In the genomic region with DNA sequence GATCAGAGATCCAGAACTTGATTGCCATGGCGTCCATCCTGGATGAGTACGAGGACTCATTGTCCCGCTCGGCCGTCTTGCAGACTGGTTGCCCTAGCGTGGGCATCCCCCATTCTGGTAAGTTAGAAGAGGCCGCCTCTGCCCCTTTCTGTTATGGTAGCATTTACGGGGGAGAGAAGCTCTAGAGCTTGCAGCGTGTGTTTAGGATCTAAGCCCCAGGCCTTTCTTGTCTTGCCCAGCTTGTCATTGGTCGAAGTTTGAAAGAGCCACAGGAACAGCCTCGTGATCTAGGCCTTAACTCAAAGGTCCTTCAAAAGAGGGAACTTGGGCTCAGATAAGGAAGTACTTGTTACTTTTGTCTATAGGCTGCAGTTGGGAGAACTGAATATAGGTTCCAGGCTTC, we compare ENCODE assay signal across 8 mouse cellular contexts. TPM values are rescaled to one million over a fixed set of nuclear protein-coding genes. Genes with fewer than 3 reads are reported as not detected.
DNase-seq lines count a peak whose midpoint lies in the region; ATAC-seq and TF ChIP-seq lines count a peak whose summit lies in the region.

No protein-coding gene starts in this region.

- DNase-seq in testis, postnatal 14 days (ENCODE audit: low spot score), result no peak
- no peak for DNase-seq in intestine, embryonic 14.5 days (ENCODE audit: low spot score)
- DNase-seq in T-cell, adult 2 months (ENCODE audit: low spot score), result no peak
- no peak for DNase-seq in frontal cortex, postnatal 10 days (ENCODE audit: low spot score in 2 of 2)
- DNase-seq in cerebellum, adult 11 months, result no peak

- H3K4me3 ChIP-seq in testis, adult 2 months (ENCODE audit: control insufficient read depth, low read depth, low read length), result peak overlapping the region; percentile 97
- H3K4me3 ChIP-seq in intestine, embryonic 14.5 days (ENCODE audit: low read depth, low read length), result peak overlapping the region; percentile 87
- H3K4me3 ChIP-seq in midbrain, embryonic 13.5 days (replicated peaks), result peak overlapping the region; percentile 80

- no peaks in the 10 kb centered on the region for H3K9me3 ChIP-seq in intestine, embryonic 14.5 days (ENCODE audit: control insufficient read depth, low read length)
- H3K9me3 ChIP-seq in midbrain, embryonic 13.5 days, result no peaks in the 10 kb centered on the region

- no peak for TF ChIP-seq POLR2A in testis, adult 2 months (IDR thresholded peaks at IDR 0.05; ENCODE audit: control insufficient read depth, low read depth, low read length)

- WGBS in intestine, embryonic 14.5 days, result 1% methylated on average over 11 of the region's 11 CpGs
- 4% methylated on average over 11 of the region's 11 CpGs for WGBS in midbrain, embryonic 13.5 days

- TF ChIP-seq CTCF in testis, adult 2 months (IDR thresholded peaks at IDR 0.05; ENCODE audit: control insufficient read depth, insufficient read depth, insufficient replicate concordance, low read depth, low read length), result no peak

- ATAC-seq in erythroblast, adult 5-6 weeks (replicated peaks; ENCODE audit: low FRiP score, poor library complexity, severe bottlenecking), result peak; percentile 13
- peak; percentile 29; the same call in 1 of the 2 replicates for ATAC-seq in intestine, embryonic 14.5 days (replicated peaks; ENCODE audit: low FRiP score, low TSS enrichment, low read depth)
- ATAC-seq in midbrain, embryonic 13.5 days, result peak; percentile 32

- H3K4me2 ChIP-seq in intestine, embryonic 14.5 days (ENCODE audit: low read length), result peak overlapping the region; percentile 56
- peak overlapping the region; percentile 94 for H3K4me2 ChIP-seq in midbrain, embryonic 13.5 days (replicated peaks)

- H3K4me1 ChIP-seq in testis, adult 2 months (ENCODE audit: control insufficient read depth, insufficient read depth, low read length), result peaks cover 10% of the 10 kb centered on the region
- H3K4me1 ChIP-seq in intestine, embryonic 14.5 days (replicated peaks; ENCODE audit: control insufficient read depth, insufficient read depth, low read length), result peaks cover 10% of the 10 kb centered on the region
- peaks cover 15% of the 10 kb centered on the region for H3K4me1 ChIP-seq in midbrain, embryonic 13.5 days (replicated peaks)

- H3K36me3 ChIP-seq in testis, adult 2 months (ENCODE audit: control insufficient read depth, insufficient read depth, low read length), result no peaks in the 10 kb centered on the region; the same call in none of the 2 replicates
- H3K36me3 ChIP-seq in intestine, embryonic 14.5 days (ENCODE audit: control insufficient read depth, insufficient read depth, low read length), result peaks cover 35% of the 10 kb centered on the region
- peaks cover 32% of the 10 kb centered on the region for H3K36me3 ChIP-seq in midbrain, embryonic 13.5 days

- H3K27me3 ChIP-seq in testis, adult 2 months (ENCODE audit: control insufficient read depth, insufficient read depth, low read length), result no peaks in the 10 kb centered on the region
- no peaks in the 10 kb centered on the region for H3K27me3 ChIP-seq in intestine, embryonic 14.5 days (replicated peaks; ENCODE audit: control insufficient read depth, insufficient read depth, low read length)
- no peaks in the 10 kb centered on the region for H3K27me3 ChIP-seq in midbrain, embryonic 13.5 days

- H3K27ac ChIP-seq in testis, adult 2 months (ENCODE audit: control insufficient read depth, insufficient read depth, low read depth, low read length), result peak overlapping the region; percentile 89
- H3K27ac ChIP-seq in intestine, embryonic 14.5 days (ENCODE audit: low read depth), result peak overlapping the region; percentile 34; the same call in 1 of the 2 replicates
- peak overlapping the region; percentile 44; the same call in 1 of the 2 replicates for H3K27ac ChIP-seq in midbrain, embryonic 13.5 days

- peak overlapping the region; percentile 82 for H3K9ac ChIP-seq in intestine, embryonic 14.5 days (ENCODE audit: low read length)
- H3K9ac ChIP-seq in midbrain, embryonic 13.5 days (replicated peaks), result peak overlapping the region; percentile 89

RNA-seq across cellular contexts. Expression of a gene that starts 0.5 kb away (rescaled TPM):
- 10.0 and 10.2 TPM in 2 replicates for polyA plus RNA-seq in testis, adult 2 months (2012; rRNA removed)
- 1.2 and 1.7 TPM in 2 replicates for total RNA-seq in erythroblast, adult 5-6 weeks (2015; ENCODE audit: low replicate concordance)
- 3.1 and 3.8 TPM in 2 replicates for total RNA-seq in erythroblast, adult 5-6 weeks (2017; ENCODE audit: low replicate concordance)
- polyA plus RNA-seq in intestine, embryonic 14.5 days (2014; fragmentation: Nextera tagmentation; extraction: Ambion mirVana), result 14.1 and 14.8 TPM in 2 replicates
- 26.0 and 26.3 TPM in 2 replicates for polyA plus RNA-seq in midbrain, embryonic 13.5 days (2015; fragmentation: Nextera tagmentation; extraction: Ambion mirVana)

RNA-seq across cellular contexts. Expression of a gene that starts 17.9 kb away (rescaled TPM):
- 11.8 and 11.9 TPM in 2 replicates for polyA plus RNA-seq in testis, adult 2 months (2012; rRNA removed)
- not detected in 2 replicates for total RNA-seq in erythroblast, adult 5-6 weeks (2015; ENCODE audit: low replicate concordance)
- total RNA-seq in erythroblast, adult 5-6 weeks (2017; ENCODE audit: low replicate concordance), result not detected in 2 replicates
- polyA plus RNA-seq in intestine, embryonic 14.5 days (2014; fragmentation: Nextera tagmentation; extraction: Ambion mirVana), result 0.98 and 2.3 TPM in 2 replicates
- 15.1 and 15.5 TPM in 2 replicates for polyA plus RNA-seq in midbrain, embryonic 13.5 days (2015; fragmentation: Nextera tagmentation; extraction: Ambion mirVana)

RNA-seq across cellular contexts. Expression of a gene that starts 36.6 kb away (rescaled TPM):
- 0.54 and 0.59 TPM in 2 replicates for polyA plus RNA-seq in testis, adult 2 months (2012; rRNA removed)
- total RNA-seq in erythroblast, adult 5-6 weeks (2015; ENCODE audit: low replicate concordance), result not detected in 2 replicates
- not detected in 2 replicates for total RNA-seq in erythroblast, adult 5-6 weeks (2017; ENCODE audit: low replicate concordance)
- 6.9 and 7.1 TPM in 2 replicates for polyA plus RNA-seq in intestine, embryonic 14.5 days (2014; fragmentation: Nextera tagmentation; extraction: Ambion mirVana)
- polyA plus RNA-seq in midbrain, embryonic 13.5 days (2015; fragmentation: Nextera tagmentation; extraction: Ambion mirVana), result 5.4 and 5.9 TPM in 2 replicates

RNA-seq across cellular contexts. Expression of a gene that starts 51.9 kb away (rescaled TPM):
- polyA plus RNA-seq in testis, adult 2 months (2012; rRNA removed), result 3.6 and 4.7 TPM in 2 replicates
- total RNA-seq in erythroblast, adult 5-6 weeks (2015; ENCODE audit: low replicate concordance), result not detected in 2 replicates
- total RNA-seq in erythroblast, adult 5-6 weeks (2017; ENCODE audit: low replicate concordance), result not detected in 2 replicates
- polyA plus RNA-seq in intestine, embryonic 14.5 days (2014; fragmentation: Nextera tagmentation; extraction: Ambion mirVana), result 71.3 and 81.9 TPM in 2 replicates
- 0.34 and 0.48 TPM in 2 replicates for polyA plus RNA-seq in midbrain, embryonic 13.5 days (2015; fragmentation: Nextera tagmentation; extraction: Ambion mirVana)

RNA-seq across cellular contexts. Expression of a gene that starts 59.3 kb away (rescaled TPM):
- 0.34 and 0.52 TPM in 2 replicates for polyA plus RNA-seq in testis, adult 2 months (2012; rRNA removed)
- total RNA-seq in erythroblast, adult 5-6 weeks (2015; ENCODE audit: low replicate concordance), result not detected in 2 replicates
- total RNA-seq in erythroblast, adult 5-6 weeks (2017; ENCODE audit: low replicate concordance), result not detected in 2 replicates
- 3.0 and 3.9 TPM in 2 replicates for polyA plus RNA-seq in intestine, embryonic 14.5 days (2014; fragmentation: Nextera tagmentation; extraction: Ambion mirVana)
- not detected in 2 replicates for polyA plus RNA-seq in midbrain, embryonic 13.5 days (2015; fragmentation: Nextera tagmentation; extraction: Ambion mirVana)

Comparison
In these comparisons a context has a peak if more than half of its experiments do, and no peak if none do; other contexts are left out.
1. H3K27ac ChIP-seq: peak in every context shown above with its lines; median percentile 89 in testis, adult 2 months; 44 in midbrain, embryonic 13.5 days; 34 in intestine, embryonic 14.5 days.